Mouse (Mus musculus): ENCODE data around the gene Cbx1. TPM values are rescaled to one million over a fixed set of nuclear protein-coding genes. Genes with fewer than 3 reads are reported as not detected.

Cbx1 gene
- total RNA-seq, 2 experiments from 2014 or later: 40.8 to 43.3 TPM

DNA sequence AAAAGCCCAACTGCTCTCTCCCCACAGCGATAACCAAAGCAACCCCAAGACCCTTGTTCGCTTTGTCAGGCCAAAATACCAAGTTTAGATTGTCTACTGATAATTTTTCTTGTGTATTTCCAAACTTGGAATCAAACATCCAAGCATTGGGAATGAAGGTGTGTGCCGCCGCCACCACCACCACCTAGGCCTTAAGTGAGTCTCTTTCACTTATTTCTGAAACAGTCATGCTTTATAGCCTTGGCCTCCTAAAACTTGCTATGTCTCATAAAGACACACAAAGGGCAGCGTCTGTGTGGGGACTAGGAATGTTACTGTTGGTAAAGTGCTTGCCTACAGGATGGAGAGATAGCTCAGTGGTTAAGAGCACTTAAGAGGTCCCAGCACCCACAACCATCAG, 25.0 kb downstream of the Cbx1 start:
- DNase-seq (ENCODE audit: low spot score in 2 of 2): no peak

DNA sequence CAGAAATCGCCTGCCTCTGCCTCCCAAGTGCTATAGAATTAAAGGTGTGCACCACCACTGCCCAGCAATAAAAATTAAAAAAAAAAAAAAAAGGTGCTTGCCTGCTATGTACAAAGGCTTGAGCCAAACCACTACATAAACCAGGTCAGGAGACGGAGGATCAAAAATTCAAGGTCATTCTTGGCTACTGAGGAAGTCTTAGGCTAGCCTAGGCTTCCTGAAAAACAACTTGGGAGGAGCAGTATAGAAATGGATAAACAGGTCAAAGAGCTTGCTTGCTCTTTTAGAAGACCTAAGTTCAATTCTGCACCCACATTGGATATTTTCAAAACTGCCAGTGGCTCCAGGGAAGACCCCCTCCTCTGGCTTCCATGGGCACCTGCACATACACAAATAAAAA, 25.5 kb downstream of the Cbx1 start:
- no peak for DNase-seq (ENCODE audit: low spot score in 2 of 2)

DNA sequence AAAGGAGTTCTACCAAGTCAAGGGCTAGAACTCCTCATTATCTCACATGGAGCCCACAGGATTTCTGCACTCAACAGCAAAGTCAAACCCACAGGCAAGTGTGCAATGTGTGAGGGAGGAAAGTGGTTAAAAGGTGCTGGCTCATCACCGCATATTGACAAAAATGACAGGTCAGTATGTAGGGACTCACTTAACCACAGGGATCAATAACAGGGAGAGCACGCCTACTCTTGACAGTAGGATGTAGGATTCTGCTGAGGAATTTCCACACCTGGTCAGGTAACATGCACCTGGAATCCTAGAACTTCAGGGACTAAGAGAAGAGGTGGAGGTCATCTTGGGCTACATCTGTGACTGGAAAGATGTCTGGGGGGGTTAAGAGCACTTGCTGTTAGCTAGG, 27.0 kb downstream of the Cbx1 start:
- DNase-seq (ENCODE audit: low spot score in 2 of 2): no peak

DNA sequence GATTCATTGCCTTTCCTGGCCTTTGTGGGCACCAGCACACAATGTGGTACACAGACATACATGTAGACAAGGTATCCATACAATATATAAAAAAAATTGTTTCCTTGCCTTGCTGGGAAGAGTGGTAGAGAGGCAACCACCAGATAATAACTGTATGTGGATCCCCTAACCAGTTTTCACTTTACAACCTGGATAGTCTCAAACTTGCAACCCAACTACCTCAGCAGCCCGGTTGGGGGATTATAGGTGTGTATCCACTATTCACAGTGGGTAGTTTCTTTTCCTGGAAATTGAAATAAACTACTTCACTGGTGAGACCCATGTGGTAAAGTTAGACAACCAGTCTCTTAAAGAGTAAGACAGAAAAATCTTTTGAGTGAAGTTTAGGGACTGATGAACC, 27.6 kb downstream of the Cbx1 start:
- no peak for DNase-seq (ENCODE audit: low spot score in 2 of 2)

DNA sequence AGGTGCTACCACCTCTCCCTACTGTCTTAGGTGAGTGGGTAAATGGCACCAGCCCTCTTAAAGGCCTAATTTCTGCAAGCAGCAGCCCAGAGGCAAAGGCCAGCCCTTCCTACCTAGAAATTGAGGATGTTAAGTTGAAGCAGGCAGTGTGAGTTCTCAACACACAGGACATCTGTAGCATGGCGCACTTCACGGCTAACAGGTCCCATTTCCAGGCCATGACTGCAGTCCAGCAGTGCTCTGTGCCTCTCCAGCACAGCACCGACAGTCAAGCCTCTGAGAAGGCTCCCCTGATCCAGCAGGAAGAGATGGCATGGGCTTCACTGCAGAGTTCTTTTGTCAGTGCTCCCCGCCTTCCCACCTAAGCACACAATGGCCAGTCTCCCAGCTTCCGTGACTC, 28.1 kb downstream of the Cbx1 start:
- no peak for DNase-seq (ENCODE audit: low spot score in 2 of 2)

DNA sequence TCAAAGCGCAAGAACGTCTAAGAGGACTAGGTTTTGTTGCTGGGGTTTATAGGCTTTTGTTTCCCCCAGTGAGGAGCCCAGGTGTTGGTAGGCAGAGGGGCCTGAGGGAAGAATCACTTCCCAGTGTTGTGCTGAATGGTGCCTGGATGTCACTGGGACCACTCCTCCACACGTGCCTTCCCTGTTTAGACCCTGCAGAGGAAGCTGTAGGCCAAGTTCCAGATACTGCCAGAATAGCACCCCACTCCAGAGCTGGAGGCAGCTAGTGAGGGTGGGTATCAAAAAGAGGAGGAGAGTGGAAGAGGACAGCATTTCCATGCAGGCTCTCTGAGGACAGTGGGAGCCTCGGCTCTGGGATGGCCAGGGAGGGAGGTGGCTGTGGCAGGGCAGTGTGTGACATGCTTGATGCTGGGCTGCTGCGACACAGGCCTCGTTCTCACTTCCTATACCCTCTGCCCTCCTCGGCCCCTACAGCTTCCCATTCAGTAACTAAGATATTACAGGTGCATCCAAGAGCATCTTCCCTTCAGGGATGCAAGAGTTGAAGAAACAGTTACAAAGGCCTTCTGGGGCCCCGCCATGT, 29.3 kb downstream of the Cbx1 start:
- no peak for DNase-seq (ENCODE audit: low spot score in 2 of 2)

DNA sequence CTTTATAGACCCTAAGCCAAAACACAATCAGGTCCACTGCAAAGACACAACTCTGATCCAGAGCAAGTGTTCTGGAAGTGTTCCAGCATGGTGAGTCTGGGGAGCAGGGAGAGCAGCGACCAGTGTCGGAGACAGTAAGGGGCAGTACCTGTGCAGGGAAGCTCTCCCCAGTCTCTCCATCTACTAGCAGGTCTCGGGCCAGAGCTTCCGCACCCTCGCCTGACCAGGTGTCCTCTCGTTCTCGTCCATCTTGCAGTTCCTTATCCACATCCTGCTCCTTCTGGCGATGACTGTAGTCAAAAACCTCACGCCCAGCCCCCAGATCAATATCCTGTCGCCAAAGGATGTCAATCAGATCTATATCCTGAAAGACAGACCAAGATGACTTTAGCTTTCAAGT, 33.0 kb downstream of the Cbx1 start:
- no peak for DNase-seq (ENCODE audit: low spot score in 2 of 2)

DNA sequence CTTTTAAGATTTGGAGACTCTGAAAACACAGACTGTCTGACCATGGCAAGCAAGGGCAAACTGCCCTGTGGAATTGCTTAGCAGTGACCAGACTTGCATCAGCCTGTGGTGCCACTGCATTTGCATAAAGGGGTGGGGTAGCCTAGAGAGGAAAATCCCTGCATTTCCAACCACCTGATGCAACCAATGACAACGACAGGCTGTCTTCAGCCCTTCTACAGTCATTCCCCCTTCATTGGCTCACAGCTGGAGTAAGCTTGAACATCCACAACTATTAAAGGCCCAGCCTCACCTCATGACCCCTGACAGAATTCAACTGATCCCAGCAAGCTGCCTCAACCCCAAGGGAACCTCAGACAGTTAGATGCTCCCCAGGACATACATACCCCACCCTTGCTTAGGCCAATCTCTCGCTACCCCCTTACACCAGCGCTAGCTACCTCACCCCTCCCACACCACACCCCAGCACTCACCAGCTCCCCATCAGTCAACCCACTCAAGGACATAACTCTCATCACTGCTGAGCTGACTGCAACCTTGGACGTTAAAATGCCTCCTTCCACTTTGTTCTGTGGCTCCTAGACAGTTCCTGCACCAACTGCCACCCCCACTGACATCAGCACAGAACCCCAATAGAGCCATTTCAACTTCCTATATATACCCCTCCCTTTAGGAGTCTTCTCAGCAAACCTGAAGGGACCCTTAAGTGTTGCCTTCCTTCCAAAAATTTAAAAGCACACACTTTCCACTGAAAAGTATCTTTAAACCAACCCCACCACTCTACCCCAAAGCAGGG, 33.9 kb downstream of the Cbx1 start:
- no peak for DNase-seq (ENCODE audit: low spot score in 2 of 2)

DNA sequence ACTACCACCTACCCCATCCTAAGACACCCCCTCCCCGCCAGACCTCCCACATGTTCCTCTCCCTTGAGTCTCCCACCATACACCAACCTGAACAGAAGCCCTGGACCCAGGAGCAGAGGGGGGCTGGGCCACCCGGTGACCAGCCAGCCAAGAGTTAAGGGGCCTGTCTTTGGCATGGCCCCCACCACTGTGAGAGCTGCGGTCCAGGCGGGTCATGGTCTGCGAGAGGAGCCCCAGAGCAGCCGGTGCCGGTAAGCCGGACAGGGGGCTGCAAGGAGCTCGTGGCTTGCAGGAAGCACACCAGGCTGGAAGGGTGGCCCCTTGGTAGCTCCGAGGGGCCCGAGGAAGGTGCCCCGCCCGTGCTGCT, 34.5 kb downstream of the Cbx1 start:
- DNase-seq (ENCODE audit: low spot score in 2 of 2): no peak

DNA sequence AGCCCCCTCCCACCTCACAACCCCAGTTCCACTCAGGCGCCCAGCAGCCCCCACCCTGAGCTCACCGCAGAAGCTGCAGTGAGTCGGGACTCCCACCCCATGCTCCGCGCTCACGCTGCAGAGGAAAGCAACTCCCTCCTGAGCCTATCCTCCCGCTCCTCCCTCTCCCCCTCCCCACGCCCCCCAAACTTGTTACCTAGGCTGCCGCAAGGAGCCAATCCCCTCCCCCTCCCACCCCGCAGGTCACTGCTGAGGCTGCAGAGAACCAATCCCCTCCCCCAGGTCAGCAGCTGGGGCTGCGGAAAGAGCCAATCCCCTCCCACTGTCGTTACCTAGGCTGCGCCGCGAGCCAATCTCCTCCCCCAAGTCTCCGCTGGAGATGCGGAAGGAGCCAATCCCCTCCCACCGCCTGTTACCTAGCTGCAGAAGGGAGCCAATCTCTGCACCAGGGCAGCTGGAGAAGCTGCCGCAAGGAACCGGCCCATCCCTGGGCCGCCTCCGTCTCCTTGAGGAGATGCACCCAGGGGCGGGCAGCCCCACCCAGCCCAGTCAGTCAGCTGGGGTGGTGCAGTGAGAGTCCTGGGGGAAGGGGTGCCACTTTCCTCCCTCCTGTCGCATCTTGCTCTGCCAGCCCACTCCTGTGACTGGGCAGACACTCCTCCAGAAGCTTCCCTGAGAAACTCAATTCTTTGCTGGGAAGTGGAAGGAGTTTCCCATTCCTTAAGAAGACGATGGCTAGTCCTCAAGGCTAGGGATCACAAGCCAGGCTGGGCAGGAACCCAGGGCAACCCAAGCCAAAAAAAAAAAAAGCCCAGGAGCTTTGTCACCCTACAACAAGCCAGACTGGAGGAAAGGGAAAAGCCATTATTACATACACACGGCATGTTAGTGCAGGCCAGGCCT, 35.2 kb downstream of the Cbx1 start:
- peak; percentile 81 to 92 for DNase-seq (ENCODE audit: low spot score in 2 of 2)

DNA sequence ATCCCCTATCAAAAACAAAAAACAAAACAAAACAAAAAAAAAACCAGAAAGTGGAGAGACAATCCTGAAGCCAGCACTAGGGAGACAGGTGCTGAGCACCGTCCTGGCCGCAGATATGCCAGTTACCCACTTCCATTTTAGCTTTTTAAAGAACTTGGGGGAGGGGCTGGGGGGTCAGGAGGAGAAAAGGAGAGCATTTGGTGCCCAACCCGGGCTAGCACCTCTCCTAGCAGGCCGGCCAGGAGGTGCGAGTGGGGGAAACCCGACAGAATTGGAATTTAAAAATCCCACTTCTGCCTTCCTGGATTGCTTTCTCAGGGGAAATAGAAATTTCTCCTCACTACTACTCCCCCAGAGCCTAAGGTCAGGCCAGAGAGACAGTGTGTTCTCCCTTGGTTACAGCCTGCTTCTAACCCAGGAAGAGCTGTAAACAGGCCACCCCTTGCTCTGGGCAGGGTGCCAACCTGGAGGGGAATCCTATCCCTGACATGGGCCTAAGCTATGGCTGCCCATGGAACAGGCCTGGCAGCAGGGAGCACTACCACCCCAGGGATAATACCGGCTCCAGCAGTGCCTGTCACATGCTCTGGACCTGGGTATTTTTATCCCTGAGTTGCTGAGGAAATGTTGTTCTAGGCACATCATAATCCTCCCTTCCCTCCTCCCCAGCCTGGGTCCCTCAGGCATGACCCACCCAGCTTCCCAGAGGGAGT, 36.0 kb downstream of the Cbx1 start:
- DNase-seq (ENCODE audit: low spot score in 2 of 2): peak in 1 of 2 experiments; percentile 48

DNA sequence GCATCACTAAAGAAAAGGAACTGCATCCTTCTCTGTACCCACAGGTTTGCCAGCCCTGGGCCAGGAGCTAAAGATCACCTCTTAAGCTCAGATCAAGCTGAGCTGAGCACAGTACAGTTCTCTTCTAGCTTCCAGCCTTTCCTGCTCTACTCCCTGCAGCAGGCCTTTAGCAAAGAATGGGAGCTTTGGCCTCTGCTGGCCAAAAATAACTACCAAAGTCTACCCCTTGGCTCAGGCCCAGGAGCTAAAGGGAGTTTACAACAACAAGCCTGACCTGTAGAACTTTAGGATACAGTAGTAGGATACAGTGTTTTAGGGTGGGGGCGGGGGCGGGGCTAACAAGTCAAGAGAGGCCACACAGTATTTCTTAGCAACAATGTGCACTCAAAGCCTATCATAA, 37.6 kb downstream of the Cbx1 start:
- DNase-seq (ENCODE audit: low spot score in 2 of 2): no peak

DNA sequence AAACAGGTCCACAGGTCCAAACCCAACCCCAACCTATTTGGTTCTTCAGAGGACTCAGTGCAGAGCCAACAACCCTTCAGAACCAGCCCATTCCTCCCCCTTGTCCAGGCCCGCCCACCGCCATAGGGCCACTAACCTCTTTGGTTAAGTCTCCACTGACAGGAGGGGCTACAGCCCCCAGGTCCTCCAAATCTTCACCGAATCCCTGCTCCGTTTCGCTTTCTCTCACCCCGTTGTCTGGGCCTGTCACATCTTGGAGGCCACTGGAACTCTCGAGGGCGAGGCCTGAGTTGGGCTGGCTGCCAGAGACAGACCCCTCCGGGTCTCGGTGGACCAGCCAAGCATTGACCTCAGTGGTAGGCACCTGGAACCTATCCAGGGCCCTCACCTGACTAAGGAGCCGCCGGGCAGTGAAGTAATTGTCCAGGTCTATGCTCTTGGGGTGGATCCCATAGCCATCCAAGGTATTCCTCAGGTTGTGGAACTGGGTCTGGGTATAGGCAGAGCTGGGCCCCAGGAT, 38.2 kb downstream of the Cbx1 start:
- no peak for DNase-seq (ENCODE audit: low spot score in 2 of 2)

DNA sequence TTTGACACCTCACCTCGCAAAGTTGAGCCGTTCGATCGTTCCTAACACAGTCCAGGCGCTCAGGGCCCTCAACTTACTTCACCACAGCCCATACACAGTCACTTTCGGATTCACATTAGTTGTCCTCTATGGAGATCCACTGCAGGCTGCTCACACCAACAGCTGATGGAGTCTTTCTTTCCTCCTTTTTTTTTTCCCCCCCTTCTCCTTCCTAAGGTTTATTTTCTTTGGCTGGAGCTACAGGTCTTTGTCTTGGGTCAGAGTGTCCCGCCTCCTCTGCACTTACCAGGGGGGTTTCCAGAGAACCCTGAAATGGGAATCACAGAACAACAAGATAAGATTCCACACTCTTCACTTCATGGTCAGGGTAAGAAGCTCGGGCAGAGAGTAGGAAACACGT, 39.0 kb downstream of the Cbx1 start:
- DNase-seq (ENCODE audit: low spot score in 2 of 2): no peak

DNA sequence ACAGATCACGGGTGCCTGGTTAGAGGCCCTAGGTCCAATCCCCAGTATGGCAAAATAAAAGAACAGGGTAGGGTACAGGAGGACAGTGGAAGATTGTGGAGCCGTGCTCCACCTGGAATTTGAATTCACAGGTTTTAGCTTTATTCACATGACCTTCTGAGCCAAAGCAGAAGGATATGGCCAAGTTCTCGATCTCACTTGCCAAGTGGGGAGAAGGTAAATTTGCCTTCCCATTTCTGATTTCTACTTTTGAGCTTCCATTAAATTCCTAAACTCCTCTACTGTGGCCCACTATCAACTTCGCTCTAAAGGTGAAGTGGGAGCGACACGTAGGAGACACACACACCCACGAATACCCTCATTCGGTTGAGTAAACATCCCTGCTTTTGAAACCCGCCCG, 40.0 kb downstream of the Cbx1 start:
- no peak for DNase-seq (ENCODE audit: low spot score in 2 of 2)

DNA sequence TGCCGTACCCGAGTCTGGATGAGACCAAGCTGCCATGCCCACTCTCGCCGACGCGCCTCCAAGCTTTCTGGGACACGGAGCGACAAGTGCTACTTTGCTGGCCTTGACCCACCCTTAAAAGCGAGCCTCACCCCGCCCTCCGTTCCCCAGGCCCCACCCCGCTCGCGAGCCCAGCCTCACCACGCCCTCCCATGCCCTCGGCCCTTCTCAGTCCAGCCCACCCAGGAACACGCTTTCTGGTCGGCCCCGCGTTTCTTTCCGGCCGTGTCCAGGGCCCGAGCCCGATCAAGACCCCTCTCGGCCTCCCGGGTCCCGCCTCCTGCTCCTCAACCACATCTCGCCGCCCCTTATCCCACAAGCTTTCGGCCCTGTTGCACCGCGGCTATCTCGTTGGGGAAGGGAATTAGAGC, 40.5 kb downstream of the Cbx1 start:
- peak; percentile 43 to 57 for DNase-seq (ENCODE audit: low spot score in 2 of 2)

DNA sequence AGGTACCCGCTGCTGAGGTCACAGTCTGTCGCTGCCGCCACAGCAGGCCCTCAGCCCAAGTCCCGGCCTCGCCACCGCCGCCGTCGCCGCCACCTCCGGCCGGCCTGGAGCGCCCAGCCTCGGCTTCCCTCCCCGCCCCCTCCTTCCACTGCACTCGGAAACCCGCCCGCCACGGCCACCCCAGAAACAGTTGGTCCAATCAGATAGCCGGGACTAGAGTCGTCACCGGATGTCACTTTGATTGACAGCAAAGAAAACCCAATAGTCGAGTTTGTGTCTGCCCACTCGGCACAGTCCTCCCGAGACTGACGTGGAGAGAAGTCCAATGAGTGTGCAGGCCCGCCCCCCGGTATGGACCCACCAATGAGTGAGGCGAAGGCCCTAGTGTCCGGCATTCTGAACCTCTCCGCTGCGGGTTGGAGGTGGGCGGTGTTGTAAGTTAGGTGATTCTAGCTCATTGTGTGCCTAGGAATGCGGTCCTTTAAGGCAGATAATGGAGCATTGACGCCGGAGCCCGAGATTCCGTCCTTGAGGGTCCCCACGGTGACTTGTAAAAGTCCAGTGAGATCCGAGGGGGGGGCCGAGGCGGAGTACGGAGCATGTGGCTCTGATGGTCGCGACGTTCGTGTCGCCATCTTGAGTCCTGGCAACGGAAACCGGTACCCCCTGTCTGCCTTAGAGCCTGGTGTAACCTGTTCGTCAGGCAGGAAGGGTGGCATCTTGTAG, 41.0 kb downstream of the Cbx1 start, which contains the start of gene Nfe2l1:
Gene Nfe2l1, minus strand, starts transcription at position 156 of the 726 bp plus-strand sequence.
- DNase-seq (ENCODE audit: low spot score in 2 of 2): peak; percentile 98 to 99

DNA sequence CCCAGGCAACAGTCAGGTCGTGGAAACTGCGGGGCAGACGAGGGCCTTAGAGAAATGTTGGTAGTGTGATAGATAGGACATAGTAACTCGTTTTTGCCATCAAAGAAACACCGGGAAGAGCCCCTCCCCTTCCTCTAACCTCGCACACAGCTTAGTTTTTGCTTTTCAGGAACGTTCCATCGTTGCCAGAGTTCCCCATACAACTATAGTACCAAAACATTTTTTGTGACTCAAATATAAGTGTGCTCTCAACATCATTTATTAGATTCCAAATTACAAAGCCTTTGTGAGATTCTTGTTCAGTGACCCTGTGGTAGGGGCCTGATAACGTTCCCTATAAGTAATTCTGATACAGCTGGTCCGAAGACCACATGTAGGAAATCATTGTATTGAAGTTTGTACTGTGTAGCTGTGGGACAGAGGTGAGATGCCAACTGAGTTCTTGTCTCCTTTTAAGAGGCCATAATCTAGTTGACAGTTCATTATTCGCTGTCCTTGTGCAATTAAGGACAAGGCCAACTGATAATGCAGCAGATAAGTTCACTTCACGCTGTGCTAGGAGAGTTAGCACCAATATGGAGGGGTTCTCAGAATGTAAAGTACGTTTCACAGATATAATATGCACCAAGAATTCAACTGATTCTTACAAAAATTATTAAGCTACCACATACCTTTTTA, 41.8 kb downstream of the Cbx1 start:
- DNase-seq (ENCODE audit: low spot score in 2 of 2): no peak

DNA sequence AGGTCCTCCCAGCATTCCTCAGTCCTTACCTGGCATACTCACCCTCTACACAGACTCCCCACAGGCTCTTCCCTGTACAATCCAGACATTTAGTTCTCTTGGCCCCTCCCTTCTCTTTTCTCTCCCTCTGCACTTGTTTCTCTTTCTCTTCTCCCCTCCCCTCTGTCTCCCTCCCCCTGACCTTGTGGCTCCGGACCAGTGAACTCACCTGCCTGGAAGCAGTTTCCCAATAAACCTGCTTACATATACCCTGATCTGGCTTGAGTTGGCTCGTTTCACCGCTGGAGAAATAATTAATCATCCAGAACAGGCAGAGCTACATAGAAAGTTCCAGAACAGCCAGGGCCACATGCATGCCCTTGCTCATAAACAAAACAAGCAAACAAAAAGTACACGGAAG, 42.6 kb downstream of the Cbx1 start:
- no peak for DNase-seq (ENCODE audit: low spot score in 2 of 2)

DNA sequence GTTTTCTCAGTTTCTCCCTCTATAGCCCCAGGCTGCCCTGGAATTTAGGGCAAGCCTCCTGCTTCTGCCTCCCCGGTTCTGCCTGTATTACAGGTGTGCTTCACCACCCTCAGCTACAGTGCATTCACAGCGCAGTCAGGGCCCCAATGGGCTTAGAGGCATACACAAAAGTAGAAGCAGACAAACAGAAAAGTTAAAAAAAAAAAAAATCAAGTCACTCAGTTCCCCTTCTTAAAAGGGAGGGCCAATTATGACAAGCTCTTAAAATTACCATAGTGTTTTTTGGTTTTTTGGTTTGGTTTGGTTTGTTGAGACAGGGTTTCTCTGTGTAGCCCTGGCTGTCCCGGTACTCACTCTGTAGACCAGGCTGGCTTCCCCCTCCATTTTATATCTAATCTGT, 43.6 kb downstream of the Cbx1 start:
- no peak for DNase-seq (ENCODE audit: low spot score in 2 of 2)

Measured in left cerebral cortex, adult 18-20 months (tissue).